Mouse (Mus musculus): Measurements from ENCODE around the gene Hist1h2ad.
"Not testable (repeated sequence)": the region's sequence is repeated elsewhere in the genome, so short reads cannot be mapped to it uniquely, and the experiment has no call there.

Gene Hist1h2ad

GRCm38 (mm10) chr13:23539821-23540220 is 34.4 kb upstream of the Hist1h2ad start:
- in situ Hi-C loops (cut with MboI; ENCODE audit: low sequenced_read_pairs), result not testable (repeated sequence)

GRCm38 (mm10) chr13:23541497-23541896 is 32.7 kb upstream of the Hist1h2ad start:
- in situ Hi-C loops (cut with MboI; ENCODE audit: low sequenced_read_pairs), result no loop called here

- in situ Hi-C loops (cut with MboI; ENCODE audit: low sequenced_read_pairs), result not testable (repeated sequence)
Observed at GRCm38 (mm10) chr13:23542225-23542980, 31.8 kb upstream of the Hist1h2ad start.

GRCm38 (mm10) chr13:23542999-23543607 is 31.1 kb upstream of the Hist1h2ad start, which contains the start of gene Hist1h2bh:
Gene Hist1h2bh, minus strand, starts transcription at chr13:23543392.
- in situ Hi-C loops (cut with MboI; ENCODE audit: low sequenced_read_pairs), result not testable (repeated sequence)

GRCm38 (mm10) chr13:23543965-23544786 is 30.0 kb upstream of the Hist1h2ad start, which contains the start of gene Hist1h3f:
Gene Hist1h3f, plus strand, starts transcription at chr13:23544052.
- in situ Hi-C loops (cut with MboI; ENCODE audit: low sequenced_read_pairs), result no loop called here

GRCm38 (mm10) chr13:23544787-23545120 is 29.4 kb upstream of the Hist1h2ad start:
- in situ Hi-C loops (cut with MboI; ENCODE audit: low sequenced_read_pairs), result not testable (repeated sequence)

- in situ Hi-C loops (cut with MboI; ENCODE audit: low sequenced_read_pairs), result no loop called here
Observed at GRCm38 (mm10) chr13:23546694-23547093, 27.5 kb upstream of the Hist1h2ad start.

- in situ Hi-C loops (cut with MboI; ENCODE audit: low sequenced_read_pairs), result loop anchor here (25.0 kb wide), 1 partner anchor 1763 kb away; the partner anchor contains the start of genes Hist1h1b, Hist1h2an, Hist1h2bp and Hist1h3i
Observed at GRCm38 (mm10) chr13:23550761-23551145, 23.4 kb upstream of the Hist1h2ad start.

GRCm38 (mm10) chr13:23551146-23551834 is 22.9 kb upstream of the Hist1h2ad start, which contains the start of gene Hist1h4f:
Gene Hist1h4f, minus strand, starts transcription at chr13:23551648.
- in situ Hi-C loops (cut with MboI; ENCODE audit: low sequenced_read_pairs), result loop anchor here (25.0 kb wide), 1 partner anchor 1764 kb away; the partner anchor contains the start of genes Hist1h1b, Hist1h2an, Hist1h2bp and Hist1h3i

GRCm38 (mm10) chr13:23551931-23552914 is 22.0 kb upstream of the Hist1h2ad start:
- in situ Hi-C loops (cut with MboI; ENCODE audit: low sequenced_read_pairs), result loop anchor here (25.0 kb wide), 1 partner anchor 1765 kb away; the partner anchor contains the start of genes Hist1h1b, Hist1h2an, Hist1h2bp and Hist1h3i

GRCm38 (mm10) chr13:23552962-23553361 is 21.2 kb upstream of the Hist1h2ad start, which contains the start of gene Hist1h1d:
Gene Hist1h1d, plus strand, starts transcription at chr13:23553262.
- in situ Hi-C loops (cut with MboI; ENCODE audit: low sequenced_read_pairs), result loop anchor here (25.0 kb wide), 1 partner anchor 1766 kb away; the partner anchor contains the start of genes Hist1h1b, Hist1h2an, Hist1h2bp and Hist1h3i

- in situ Hi-C loops (cut with MboI; ENCODE audit: low sequenced_read_pairs), result loop anchor here (25.0 kb wide), 1 partner anchor 1767 kb away; the partner anchor contains the start of genes Hist1h1b, Hist1h2an, Hist1h2bp and Hist1h3i
Observed at GRCm38 (mm10) chr13:23554393-23554792, 19.8 kb upstream of the Hist1h2ad start.

GRCm38 (mm10) chr13:23554925-23555838 is 19.0 kb upstream of the Hist1h2ad start:
- in situ Hi-C loops (cut with MboI; ENCODE audit: low sequenced_read_pairs), result loop anchor here (25.0 kb wide), 1 partner anchor 1768 kb away; the partner anchor contains the start of genes Hist1h1b, Hist1h2an, Hist1h2bp and Hist1h3i

- in situ Hi-C loops (cut with MboI; ENCODE audit: low sequenced_read_pairs), result loop anchor here (25.0 kb wide), 1 partner anchor 1769 kb away; the partner anchor contains the start of genes Hist1h1b, Hist1h2an, Hist1h2bp and Hist1h3i
Observed at GRCm38 (mm10) chr13:23555839-23556416, 18.3 kb upstream of the Hist1h2ad start.

- in situ Hi-C loops (cut with MboI; ENCODE audit: low sequenced_read_pairs), result loop anchor here (25.0 kb wide), 1 partner anchor 1770 kb away; the partner anchor contains the start of genes Hist1h1b, Hist1h2an, Hist1h2bp and Hist1h3i
Observed at GRCm38 (mm10) chr13:23556906-23557305, 17.3 kb upstream of the Hist1h2ad start.

- in situ Hi-C loops (cut with MboI; ENCODE audit: low sequenced_read_pairs), result loop anchor here (25.0 kb wide), 1 partner anchor 1773 kb away; the partner anchor contains the start of genes Hist1h1b, Hist1h2an, Hist1h2bp and Hist1h3i
Observed at GRCm38 (mm10) chr13:23560699-23561098, 13.5 kb upstream of the Hist1h2ad start.

GRCm38 (mm10) chr13:23561531-23561882 is 12.7 kb upstream of the Hist1h2ad start:
- in situ Hi-C loops (cut with MboI; ENCODE audit: low sequenced_read_pairs), result loop anchor here (25.0 kb wide), 1 partner anchor 1774 kb away; the partner anchor contains the start of genes Hist1h1b, Hist1h2an, Hist1h2bp and Hist1h3i

Measured in CH12F3 (cell line).